Mouse (Mus musculus): ENCODE results near the gene Klrc2. TPM values are rescaled to one million over a fixed set of nuclear protein-coding genes. Genes with fewer than 3 reads are reported as not detected.
"Not testable (repeated sequence)": the region's sequence is repeated elsewhere in the genome, so short reads cannot be mapped to it uniquely, and the experiment has no call there.

Klrc2 gene
- not detected for total RNA-seq (2021)
- long read RNA-seq, experiment 1, result 0 reads
- long read RNA-seq, experiment 2, result 0 reads

DNA sequence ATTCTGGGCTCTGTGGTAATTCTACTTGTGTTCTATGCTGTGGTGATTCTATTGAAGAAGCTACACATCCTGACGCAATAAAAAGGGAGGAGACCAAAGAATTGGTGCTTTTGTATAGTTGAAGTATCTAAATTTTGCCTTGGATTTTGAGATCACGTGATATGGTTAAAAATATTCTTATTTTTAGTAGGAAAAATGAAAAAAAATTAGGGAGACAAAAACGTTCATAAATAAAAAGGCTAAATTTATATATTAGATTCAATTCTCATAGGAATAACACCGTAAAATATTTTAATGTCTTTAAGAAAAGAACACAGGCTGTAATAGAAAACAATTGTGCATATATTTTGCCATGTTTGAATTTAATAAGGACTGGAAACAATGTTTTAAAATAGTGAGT is at the start of gene Klrc2:
Gene Klrc2 (minus strand): TSS at position 101 of the 400 bp plus-strand sequence.
- not testable (repeated sequence) for DNase-seq

DNA sequence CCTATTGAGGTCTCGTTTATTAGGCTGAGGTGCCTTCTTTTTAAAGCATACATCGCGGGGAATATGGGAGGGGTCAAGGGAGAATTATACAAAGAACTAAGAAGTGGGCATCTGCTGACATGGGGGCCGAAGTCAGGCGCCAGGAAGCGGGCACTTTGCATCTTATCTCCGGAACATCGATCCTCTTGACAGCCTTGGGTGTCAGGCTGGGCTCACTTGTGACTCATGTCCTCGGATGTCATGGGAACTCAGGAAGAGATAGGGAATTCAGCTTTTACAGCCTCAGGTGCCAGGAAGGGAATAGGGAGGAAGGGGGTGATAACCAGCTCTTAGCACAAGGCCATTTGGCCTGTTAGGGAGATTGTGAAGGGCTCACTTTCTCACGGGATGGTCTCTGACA is 30.9 kb upstream of the Klrc2 start:
- DNase-seq, result not testable (repeated sequence)

DNA sequence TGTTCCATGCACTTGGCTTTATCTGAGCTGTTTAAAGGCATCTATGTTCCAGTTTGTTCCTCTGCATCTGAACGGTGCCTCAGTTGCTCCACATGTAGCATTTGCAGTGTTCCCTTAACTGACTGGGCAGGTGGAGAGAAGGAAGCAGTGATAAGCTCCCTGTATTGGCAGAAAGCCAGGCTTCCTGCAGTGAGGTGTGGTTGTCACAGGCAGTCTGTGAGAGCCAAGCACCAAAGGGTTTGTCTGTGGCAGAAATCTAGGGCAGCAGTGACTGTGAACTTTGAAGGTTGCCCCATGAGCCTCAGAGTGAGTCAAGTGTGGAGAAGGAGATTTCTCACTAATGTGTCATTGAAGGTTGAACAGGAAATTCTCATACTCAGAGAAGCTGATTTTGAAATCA is 19.9 kb upstream of the Klrc2 start:
- peak in 1 of 2 experiments; percentile 2 for DNase-seq

DNA sequence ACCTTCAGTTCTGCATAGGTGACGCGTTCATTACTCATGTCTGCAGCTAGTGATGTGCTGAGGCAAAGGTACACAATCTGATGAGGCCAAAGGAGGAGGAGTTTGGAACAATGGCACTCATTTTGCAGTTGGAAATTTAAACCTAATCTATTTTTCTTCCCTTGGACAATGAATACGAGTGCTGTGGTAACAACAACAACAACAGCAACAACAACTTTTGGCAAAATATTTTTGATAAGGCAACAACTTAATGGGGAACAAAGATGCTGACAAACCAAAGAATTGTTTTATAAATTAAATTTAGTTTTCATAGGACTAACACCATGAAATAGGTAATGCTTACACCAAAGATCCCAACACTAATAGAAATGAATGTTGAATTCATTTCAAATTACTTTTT is 18.4 kb upstream of the Klrc2 start, which contains the start of gene Klrc1:
Gene Klrc1 (minus strand): TSS at position 101 of the 400 bp plus-strand sequence.
- no peak for DNase-seq

DNA sequence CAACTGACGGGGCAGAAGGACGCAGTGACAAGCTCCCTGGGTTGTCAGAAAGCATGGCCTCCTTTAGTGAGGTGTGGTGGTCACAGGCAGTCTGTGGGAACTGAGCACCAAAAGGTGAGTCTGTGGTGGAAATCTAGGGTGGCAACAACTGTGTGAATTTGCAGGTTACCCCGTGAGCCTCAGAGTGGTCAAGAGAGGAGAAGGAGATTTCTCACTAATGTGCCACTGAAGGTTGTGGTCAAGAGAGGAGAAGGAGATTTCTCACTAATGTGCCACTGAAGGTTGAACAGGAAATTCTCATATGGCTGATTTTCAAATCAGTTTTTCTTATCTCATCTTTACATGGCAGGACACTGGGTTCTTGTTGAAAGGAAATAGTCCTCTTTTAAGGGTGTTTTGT is 812 bp upstream of the Klrc2 start:
- not testable (repeated sequence) for DNase-seq

DNA sequence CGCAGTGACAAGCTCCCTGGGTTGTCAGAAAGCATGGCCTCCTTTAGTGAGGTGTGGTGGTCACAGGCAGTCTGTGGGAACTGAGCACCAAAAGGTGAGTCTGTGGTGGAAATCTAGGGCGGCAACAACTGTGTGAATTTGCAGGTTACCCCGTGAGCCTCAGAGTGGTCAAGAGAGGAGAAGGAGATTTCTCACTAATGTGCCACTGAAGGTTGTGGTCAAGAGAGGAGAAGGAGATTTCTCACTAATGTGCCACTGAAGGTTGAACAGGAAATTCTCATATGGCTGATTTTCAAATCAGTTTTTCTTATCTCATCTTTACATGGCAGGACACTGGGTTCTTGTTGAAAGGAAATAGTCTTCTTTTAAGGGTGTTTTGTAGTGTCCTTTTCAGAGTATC is 16.4 kb downstream of the Klrc2 start:
- not testable (repeated sequence) for DNase-seq

DNA sequence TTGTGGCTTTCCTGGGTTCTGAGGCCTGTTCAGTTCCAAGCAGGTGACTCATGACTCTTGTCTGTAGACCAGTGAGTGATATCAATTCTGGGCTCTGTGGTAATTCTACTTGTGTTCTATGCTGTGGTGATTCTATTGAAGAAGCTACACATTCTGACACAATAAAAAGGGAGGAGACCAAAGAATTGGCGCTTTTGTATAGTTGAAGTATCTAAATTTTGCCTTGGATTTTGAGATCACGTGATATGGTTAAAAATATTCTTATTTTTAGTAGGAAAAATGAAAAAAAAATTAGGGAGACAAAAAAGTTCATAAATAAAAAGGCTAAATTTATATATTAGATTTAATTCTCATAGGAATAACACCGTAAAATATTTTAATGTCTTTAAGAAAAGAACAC is 17.3 kb downstream of the Klrc2 start, which contains the start of gene Klrc3:
Gene Klrc3 (minus strand): TSS at position 101 of the 400 bp plus-strand sequence.
- DNase-seq, result not testable (repeated sequence)

DNA sequence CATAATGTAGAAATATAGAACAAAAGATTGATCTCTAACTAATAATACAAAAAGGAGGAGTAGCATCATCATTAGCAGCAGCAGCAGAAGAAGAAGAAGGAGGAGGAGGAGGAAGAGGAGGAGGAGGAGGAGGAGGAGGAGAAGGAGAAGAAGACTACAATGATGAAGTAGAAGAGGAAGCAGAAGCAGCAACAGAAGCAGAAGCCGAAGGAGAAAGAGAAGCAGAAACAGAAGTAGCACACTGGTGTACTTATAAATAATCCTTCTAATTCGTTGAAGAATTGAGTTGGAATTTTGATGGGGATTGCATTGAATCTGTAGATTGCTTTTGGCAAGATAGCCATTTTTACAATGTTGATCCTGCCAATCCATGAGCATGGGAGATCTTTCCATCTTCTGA is 29.4 kb downstream of the Klrc2 start:
- not testable (repeated sequence) for DNase-seq

DNA sequence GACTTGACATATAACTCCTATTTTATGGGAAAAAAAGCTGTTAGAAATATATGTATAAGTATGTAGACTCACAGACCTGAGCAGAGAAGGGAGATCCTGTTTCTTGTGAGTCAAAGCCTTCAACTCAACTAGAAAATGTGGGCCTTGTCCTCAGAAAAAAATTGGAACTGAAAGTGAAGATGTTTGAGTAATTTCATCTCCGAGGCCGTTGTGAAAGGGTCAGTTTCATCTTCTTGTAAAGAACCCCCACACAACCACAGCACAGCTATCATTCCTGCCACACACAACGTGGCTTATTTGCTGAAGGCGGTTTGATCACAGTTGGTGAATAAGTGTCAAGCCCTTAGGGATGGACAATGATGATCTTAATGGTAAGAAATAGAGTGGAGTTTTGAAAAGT is 36.8 kb downstream of the Klrc2 start, which contains the start of gene Klrk1:
Gene Klrk1 (minus strand): TSS at position 130 of the 400 bp plus-strand sequence.
- DNase-seq, result no peak

DNA sequence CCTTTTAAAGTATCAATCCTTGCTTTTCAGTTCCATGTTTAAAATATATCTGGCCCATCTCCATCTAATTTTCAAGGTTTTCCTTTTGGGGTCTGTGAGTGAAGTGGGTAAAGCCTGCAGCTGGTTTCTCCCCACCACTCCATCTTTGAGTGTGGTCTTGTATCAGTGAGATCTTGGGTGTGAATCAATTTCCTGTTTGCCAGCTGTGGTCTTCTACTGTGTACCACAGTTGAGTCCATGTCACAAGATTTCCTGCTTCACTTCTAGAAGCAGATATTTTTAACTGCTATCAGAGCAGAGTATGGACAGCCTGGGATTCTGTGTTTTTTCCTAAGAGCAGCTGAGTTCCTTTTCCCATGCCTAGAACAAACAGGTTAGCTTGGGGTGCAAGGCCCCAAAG is 52.1 kb downstream of the Klrc2 start:
- no peak for DNase-seq

Small RNA genes within 50 kb of the gene (microRNA-seq; reads per million reads assigned to microRNA genes)
- gene Mir680-1, result 0 reads per million in 2 experiments

Other genes starting within 250 kb of the Klrc2 start
- gene Clec1a, start 208.7 kb downstream of the Klrc2 start, total RNA-seq (2021), result 10 to 100 TPM; 11.1 to 11.4 TPM
- not detected for gene Olr1, start 153.5 kb downstream of the Klrc2 start, total RNA-seq (2021)
- gene Tmem52b, start 148.1 kb downstream of the Klrc2 start, total RNA-seq (2021), result not detected
- 100 to 1,000 TPM; 149 to 199 TPM for gene Gabarapl1, start 127.5 kb downstream of the Klrc2 start, total RNA-seq (2021)
- under 1 TPM in 1 of 2 experiments, not detected in 1; 0.30 TPM for gene Klre1, start 82.8 kb downstream of the Klrc2 start, total RNA-seq (2021)
- 1 to 10 TPM in 1 of 2 experiments, not detected in 1; 1.1 TPM for gene Klrd1, start 68.9 kb downstream of the Klrc2 start, total RNA-seq (2021)
- gene Klrk1, start 36.8 kb downstream of the Klrc2 start, total RNA-seq (2021), result under 1 TPM; 0.26 to 0.57 TPM
- gene Klrc3, start 17.4 kb downstream of the Klrc2 start, total RNA-seq (2021), result not detected
- gene Klrc1, start 18.3 kb upstream of the Klrc2 start, total RNA-seq (2021), result under 1 TPM in 1 of 2 experiments, not detected in 1; 0.27 TPM
- gene Klri1, start 56.4 kb upstream of the Klrc2 start, total RNA-seq (2021), result not detected
- not detected for gene Klri2, start 79.8 kb upstream of the Klrc2 start, total RNA-seq (2021)
- gene Gm156, start 123.6 kb upstream of the Klrc2 start, total RNA-seq (2021), result not detected
- not detected for gene Gm17631, start 202.0 kb upstream of the Klrc2 start, total RNA-seq (2021)
- not detected for gene Klra17, start 216.0 kb upstream of the Klrc2 start, total RNA-seq (2021)

All from heart, adult 18-20 months (tissue).